Mouse (Mus musculus) CD8-positive naive resting alpha-beta T cell, adult 2 months (primary cell): ENCODE results near the gene Cgref1.

ENCODE experiments used
- DNase-seq, 2 experiments: peaks; one replicate each; pipeline ENCODE4 v3.0.0; 2022; ENCODE audit warnings: low read depth in 2 of 2, low spot score in 2 of 2

Cgref1 gene

DNA sequence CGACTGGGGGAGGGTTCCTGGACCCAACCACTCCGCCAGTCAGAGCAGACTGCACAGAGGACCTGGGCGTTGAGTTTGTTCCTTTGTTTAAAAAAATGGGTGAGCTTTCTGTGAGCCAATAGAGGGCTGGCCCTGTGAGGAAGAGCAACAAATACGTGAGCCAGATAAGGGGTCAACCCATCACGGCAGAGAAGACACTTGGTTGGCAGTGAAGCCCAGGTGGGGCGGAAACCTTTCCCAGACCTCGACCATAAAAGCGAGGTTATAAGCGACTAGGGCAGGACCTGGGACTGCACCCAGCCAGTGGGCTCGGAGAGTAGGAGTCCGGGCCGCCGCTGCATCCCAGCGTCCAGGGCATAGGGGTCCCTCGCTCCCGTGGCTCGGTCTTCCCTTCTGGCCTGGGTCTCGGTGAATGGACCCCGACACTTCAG is 58.0 kb downstream of the Cgref1 start:
- DNase-seq: peak; percentile 74 to 77

DNA sequence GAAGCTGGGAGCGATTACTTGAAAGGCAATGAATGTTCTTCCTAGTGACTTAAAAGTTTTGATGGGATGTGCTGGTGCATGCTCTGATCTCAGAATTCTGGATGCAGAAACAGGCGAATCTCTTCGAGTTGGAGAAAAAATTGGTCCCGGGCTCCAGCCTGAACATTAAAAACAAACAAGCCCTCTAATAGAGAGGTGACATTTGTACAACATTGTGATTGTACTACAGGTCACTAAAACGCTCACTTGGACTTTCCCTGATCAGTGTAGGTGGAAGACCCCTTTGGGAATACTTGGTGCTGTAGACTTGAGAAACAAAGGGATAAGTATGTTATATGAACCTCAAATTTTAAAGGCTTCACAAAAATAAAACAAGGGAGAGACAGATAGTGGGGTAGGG is 58.7 kb downstream of the Cgref1 start:
- no peak for DNase-seq

DNA sequence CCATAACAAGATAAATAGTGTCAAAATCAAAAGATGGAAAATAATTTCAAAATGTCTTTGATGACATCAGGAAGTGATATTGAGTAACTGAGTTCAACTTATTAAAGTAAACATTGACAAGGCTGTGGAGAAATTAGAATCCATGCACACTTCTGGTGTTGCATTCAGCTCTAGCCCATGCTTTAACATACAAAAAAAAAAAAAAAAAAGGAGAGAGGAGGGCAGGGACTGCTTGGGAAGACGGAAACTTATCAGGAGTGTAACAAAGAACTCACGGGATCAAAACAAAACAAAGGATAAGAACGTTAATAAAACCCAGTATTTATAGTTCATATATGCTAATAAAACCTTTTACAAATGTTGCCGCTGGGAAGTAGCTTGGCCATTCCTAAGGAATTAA is 59.2 kb downstream of the Cgref1 start:
- no peak for DNase-seq
